Mouse (Mus musculus) bone marrow macrophage, adult 2 months (primary cell): ENCODE measurements around the gene Rpf1. TPM values are rescaled to one million over a fixed set of nuclear protein-coding genes. Genes with fewer than 3 reads are reported as not detected.

Experiments used
- H3K27ac ChIP-seq: 2 replicates; pipeline ENCODE4 v1.5.1; 2012; ENCODE audit warnings: low read depth, low read length; ENCODE audit not compliant: insufficient read depth
- H3K4me1 ChIP-seq: 2 replicates; pipeline ENCODE4 v1.6.1; 2012; ENCODE audit warnings: low read length; ENCODE audit not compliant: control insufficient read depth, insufficient read depth
- H3K4me3 ChIP-seq: 2 replicates; pipeline ENCODE4 v1.5.1; 2012; ENCODE audit warnings: mild to moderate bottlenecking, low read length, moderate library complexity; ENCODE audit not compliant: insufficient read depth
- CTCF ChIP-seq: IDR thresholded peaks from 2 replicates; pipeline ENCODE4 v1.5.1; 2012; ENCODE audit warnings: low read depth, mild to moderate bottlenecking, low read length, moderate library complexity
- POLR2A ChIP-seq: IDR thresholded peaks from 2 replicates; pipeline ENCODE4 v1.6.1; 2012; ENCODE audit warnings: mild to moderate bottlenecking, low read depth, low read length, borderline replicate concordance
- polyA plus RNA-seq: library from polyadenylated mRNA; stranded (reverse); fragments of >200 nt; gene quantifications from 2 replicates; pipeline ENCODE4 v1.2.4, GENCODE M21; 2012; ENCODE audit not compliant: missing spikeins, insufficient read depth, insufficient read length

Rpf1 gene
- polyA plus RNA-seq, 1 experiment = 39.9 TPM

GRCm38 (mm10) chr3:146557507-146557906, 36.3 kb upstream of the Rpf1 start:
- no peak overlapping the region for H3K4me3 ChIP-seq
- TF ChIP-seq CTCF (no peak), POLR2A (no peak)
- H3K4me1 ChIP-seq = no peaks in the 10 kb centered on the region
- H3K27ac ChIP-seq = no peak overlapping the region

- TF ChIP-seq POLR2A (no peak), CTCF (no peak)
- Histone ChIP-seq H3K4me3 (no peak overlapping the region), H3K4me1 (no peaks in the 10 kb centered on the region)
Observed at GRCm38 (mm10) chr3:146556567-146556966, 35.3 kb upstream of the Rpf1 start.

GRCm38 (mm10) chr3:146554816-146555215, 33.6 kb upstream of the Rpf1 start:
- Histone ChIP-seq H3K27ac (no peak overlapping the region), H3K4me1 (no peaks in the 10 kb centered on the region), H3K4me3 (no peak overlapping the region)
- TF ChIP-seq CTCF (no peak), POLR2A (no peak)

More at GRCm38 (mm10) chr3:146556567-146556966, 35.3 kb upstream of the Rpf1 start:
- no peak overlapping the region for H3K27ac ChIP-seq

GRCm38 (mm10) chr3:146543632-146544031, 22.4 kb upstream of the Rpf1 start:
- TF ChIP-seq POLR2A (no peak), CTCF (no peak)
- Histone ChIP-seq H3K27ac (no peak overlapping the region), H3K4me1 (no peaks in the 10 kb centered on the region), H3K4me3 (no peak overlapping the region)

- TF ChIP-seq CTCF = no peak
- TF ChIP-seq POLR2A = no peak
- Histone ChIP-seq H3K27ac (no peak overlapping the region), H3K4me3 (no peak overlapping the region), H3K4me1 (no peaks in the 10 kb centered on the region)
Observed at GRCm38 (mm10) chr3:146540521-146541273, 19.5 kb upstream of the Rpf1 start.

- TF ChIP-seq CTCF = no peak
- TF ChIP-seq POLR2A = no peak
- no peaks in the 10 kb centered on the region for H3K4me1 ChIP-seq
- H3K27ac ChIP-seq = no peak overlapping the region
- no peak overlapping the region for H3K4me3 ChIP-seq
Observed at GRCm38 (mm10) chr3:146534986-146535385, 13.8 kb upstream of the Rpf1 start.

GRCm38 (mm10) chr3:146528335-146528734, 7.1 kb upstream of the Rpf1 start:
- TF ChIP-seq POLR2A (no peak), CTCF (no peak)
- Histone ChIP-seq H3K4me1 (no peaks in the 10 kb centered on the region), H3K4me3 (no peak overlapping the region), H3K27ac (no peak overlapping the region)

- peak overlapping the region; percentile 98 for H3K27ac ChIP-seq
- H3K4me3 ChIP-seq = peak overlapping the region; percentile 100
- H3K4me1 ChIP-seq = peaks cover 4% of the 10 kb centered on the region; the same call in 1 of the 2 replicates
- TF ChIP-seq POLR2A = no peak
- no peak for TF ChIP-seq CTCF
Observed at GRCm38 (mm10) chr3:146521652-146522020, 407 bp upstream of the Rpf1 start.

GRCm38 (mm10) chr3:146520226-146520797, 917 bp downstream of the Rpf1 start:
- TF ChIP-seq POLR2A (no peak), CTCF (no peak)
- Histone ChIP-seq H3K4me3 (peak overlapping the region; percentile 100), H3K4me1 (peaks cover 4% of the 10 kb centered on the region; the same call in 1 of the 2 replicates), H3K27ac (peak overlapping the region; percentile 46)

- no peak overlapping the region for H3K4me3 ChIP-seq
- TF ChIP-seq CTCF = no peak
- no peak for TF ChIP-seq POLR2A
- H3K4me1 ChIP-seq = peaks cover 10% of the 10 kb centered on the region
- no peak overlapping the region for H3K27ac ChIP-seq
Observed at GRCm38 (mm10) chr3:146506711-146507110, 14.5 kb downstream of the Rpf1 start.
